Mouse (Mus musculus): Measurements from ENCODE around the gene Tmem100. TPM values are rescaled to one million over a fixed set of nuclear protein-coding genes. Genes with fewer than 3 reads are reported as not detected.

The Tmem100 gene
- polyA plus RNA-seq, 1 experiment from 2014 or later, result 27.4 TPM

DNA sequence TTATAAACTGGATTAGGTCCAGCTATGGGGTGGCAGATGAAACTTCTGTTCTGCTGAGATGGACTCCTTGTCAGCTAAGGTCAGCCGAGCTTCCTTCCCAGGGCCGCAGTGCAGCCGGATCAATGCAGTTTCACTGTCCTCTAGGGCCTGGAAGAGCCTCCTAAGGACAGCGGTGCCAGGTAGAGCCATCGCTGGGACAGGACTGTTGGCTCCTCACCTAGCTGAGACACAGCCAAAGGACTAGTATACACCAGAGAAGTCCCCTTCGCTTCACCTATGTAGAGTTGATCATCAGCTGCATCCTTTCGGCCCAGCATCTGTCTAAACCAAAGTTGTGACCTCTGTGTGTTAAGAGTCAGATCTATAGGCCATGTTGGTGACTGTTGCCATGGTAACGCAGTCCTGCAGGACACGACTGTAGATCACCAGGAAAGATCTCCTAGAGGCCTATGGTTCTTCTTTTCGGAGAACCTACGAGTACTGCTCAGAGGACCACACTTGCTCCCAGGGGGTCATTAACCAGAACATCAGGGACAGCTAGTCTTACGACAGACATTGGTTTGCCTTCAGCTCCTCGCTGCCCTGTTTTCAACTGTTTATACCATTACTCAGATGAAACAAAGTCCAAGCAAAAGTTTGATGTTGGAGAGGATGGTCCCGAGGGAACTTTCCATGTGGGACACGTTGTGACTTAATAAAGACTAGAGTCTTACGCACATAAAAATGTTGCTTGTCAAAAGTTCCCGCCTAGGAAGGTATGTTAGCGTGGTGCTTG is 31.0 kb upstream of the Tmem100 start:
- Histone ChIP-seq H3K9ac (no peak overlapping the region), H3K4me1 (0 out of 2 replicates have a peak, but pooled peaks cover 7% of the 10 kb centered on the region), H3K4me2 (replicated peaks) (no peak overlapping the region), H3K36me3 (no peaks in the 10 kb centered on the region), H3K27ac (replicated peaks) (no peak overlapping the region), H3K4me3 (replicated peaks) (no peak overlapping the region), H3K9me3 (replicated peaks) (no peaks in the 10 kb centered on the region), H3K27me3 (no peaks in the 10 kb centered on the region)
- 89% methylated on average over 18 of the region's 18 CpGs for WGBS
- ATAC-seq (ENCODE audit: insufficient number of reproducible peaks, low FRiP score, low TSS enrichment, low read depth), result no peak

DNA sequence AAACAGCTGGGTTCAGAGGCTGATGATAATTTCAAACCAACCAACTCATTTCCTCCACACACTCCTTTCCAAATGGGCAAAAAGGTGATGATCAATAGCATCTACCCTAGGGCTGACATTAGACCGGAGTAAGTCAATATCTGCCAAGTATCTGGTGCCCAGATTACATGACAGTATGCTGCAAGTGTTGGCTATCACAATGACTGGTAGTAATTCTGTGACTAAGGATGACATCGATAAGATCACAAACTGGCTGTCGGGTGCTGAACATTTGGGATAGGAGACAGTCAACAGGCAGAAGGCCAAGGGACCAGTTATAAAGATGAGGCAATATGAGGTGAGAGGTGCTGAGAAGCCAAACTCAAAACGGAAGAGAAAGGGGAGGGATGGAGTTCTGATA is 29.5 kb upstream of the Tmem100 start:
- Histone ChIP-seq H3K9ac (no peak overlapping the region), H3K4me2 (replicated peaks) (no peak overlapping the region), H3K4me3 (replicated peaks) (no peak overlapping the region), H3K9me3 (replicated peaks) (no peaks in the 10 kb centered on the region), H3K27ac (replicated peaks) (no peak overlapping the region), H3K27me3 (no peaks in the 10 kb centered on the region), H3K36me3 (no peaks in the 10 kb centered on the region), H3K4me1 (0 out of 2 replicates have a peak, but pooled peaks cover 7% of the 10 kb centered on the region)
- ATAC-seq (ENCODE audit: insufficient number of reproducible peaks, low FRiP score, low TSS enrichment, low read depth), result no peak
- WGBS, result 88% methylated on average over 4 of the region's 4 CpGs

DNA sequence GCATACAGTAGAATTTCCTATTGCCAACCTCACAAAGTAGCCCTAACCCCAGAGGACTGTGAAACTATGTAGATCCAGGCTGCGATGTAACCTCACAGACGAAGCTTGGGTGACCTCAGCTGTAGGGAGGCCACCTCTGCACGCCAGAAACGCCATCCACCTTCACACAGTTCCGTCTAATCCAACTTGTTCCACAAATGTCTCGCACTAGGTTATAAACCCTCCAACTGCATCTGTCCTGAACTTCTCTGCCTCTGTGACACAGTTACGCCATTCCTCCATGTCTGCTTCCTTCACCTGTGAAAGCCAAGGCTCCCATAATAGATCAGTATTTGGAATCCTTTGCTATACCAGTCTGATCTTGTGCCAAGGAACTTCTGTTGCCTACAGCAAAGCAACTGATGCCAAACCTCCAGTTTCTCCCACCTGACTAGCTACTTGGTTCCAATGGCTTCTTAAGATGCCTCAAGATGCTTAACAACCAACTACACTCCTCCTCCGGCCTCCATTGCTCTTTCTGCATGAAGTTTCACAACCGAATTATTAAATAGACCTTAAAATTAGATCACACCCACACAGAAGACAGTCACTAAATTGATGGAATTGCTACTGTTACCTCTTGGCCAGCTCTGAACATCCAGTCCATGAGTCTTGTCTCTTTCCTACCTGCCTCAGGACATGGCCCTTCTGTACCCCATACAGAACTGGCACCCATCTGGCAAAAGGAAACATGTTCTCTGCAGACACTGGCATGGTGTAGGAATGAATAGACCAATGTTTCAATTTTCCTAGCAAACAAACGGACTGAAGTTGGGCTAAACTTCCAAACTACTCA is 28.5 kb upstream of the Tmem100 start:
- no peak for ATAC-seq (ENCODE audit: insufficient number of reproducible peaks, low FRiP score, low TSS enrichment, low read depth)
- WGBS, result 79% methylated on average over 10 of the region's 10 CpGs
- H3K27me3 ChIP-seq, result no peaks in the 10 kb centered on the region
- H3K4me3 ChIP-seq (replicated peaks), result peak overlapping the region; percentile 54
- no peaks in the 10 kb centered on the region for H3K36me3 ChIP-seq
- H3K4me2 ChIP-seq (replicated peaks), result peak overlapping the region; percentile 86
- H3K9ac ChIP-seq, result no peak overlapping the region
- no peak overlapping the region for H3K27ac ChIP-seq (replicated peaks)
- 0 out of 2 replicates have a peak, but pooled peaks cover 7% of the 10 kb centered on the region for H3K4me1 ChIP-seq
- H3K9me3 ChIP-seq (replicated peaks), result no peaks in the 10 kb centered on the region

DNA sequence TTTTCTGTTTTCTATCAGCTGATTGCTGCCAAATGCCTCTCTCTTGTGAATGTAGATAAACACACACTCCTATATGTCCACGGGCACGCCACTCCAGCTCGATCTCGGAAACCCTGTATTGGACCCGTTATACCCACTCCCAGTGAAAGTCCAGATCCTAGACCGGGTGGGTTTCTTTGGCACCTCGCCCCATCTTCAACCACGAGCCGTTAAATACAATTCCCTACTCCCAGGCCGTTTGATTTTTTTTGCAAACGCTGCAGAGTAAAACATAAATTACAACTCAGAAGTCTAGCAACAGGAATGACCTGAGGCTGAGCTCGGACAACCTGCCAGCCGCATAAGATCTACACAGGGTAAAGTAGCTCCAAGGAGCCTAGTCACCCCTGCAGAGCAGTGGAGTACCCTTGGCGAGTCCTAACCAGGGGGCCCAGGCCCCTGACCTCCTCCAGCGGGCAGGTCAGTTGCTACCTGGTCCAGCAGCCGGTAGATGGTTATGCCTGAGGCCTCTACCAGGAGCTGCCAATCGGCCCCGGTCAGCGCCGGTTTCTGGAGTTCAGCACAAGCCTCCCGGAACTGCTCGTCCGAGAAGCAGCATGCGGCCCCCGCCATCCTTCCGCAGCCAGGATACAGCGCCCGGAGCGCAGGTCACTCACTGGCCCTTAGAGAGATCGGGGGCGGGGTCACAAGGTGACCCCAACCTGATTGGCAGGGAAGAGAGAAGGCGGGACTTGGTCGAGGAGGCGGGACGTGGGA is 27.7 kb upstream of the Tmem100 start, which contains the start of gene Pctp:
TSS of gene Pctp (minus strand) at position 664 of the 756 bp plus-strand sequence.
- no peaks in the 10 kb centered on the region for H3K9me3 ChIP-seq (replicated peaks)
- peak within 1 kb of the TSS; percentile 41 for H3K9ac ChIP-seq

DNA sequence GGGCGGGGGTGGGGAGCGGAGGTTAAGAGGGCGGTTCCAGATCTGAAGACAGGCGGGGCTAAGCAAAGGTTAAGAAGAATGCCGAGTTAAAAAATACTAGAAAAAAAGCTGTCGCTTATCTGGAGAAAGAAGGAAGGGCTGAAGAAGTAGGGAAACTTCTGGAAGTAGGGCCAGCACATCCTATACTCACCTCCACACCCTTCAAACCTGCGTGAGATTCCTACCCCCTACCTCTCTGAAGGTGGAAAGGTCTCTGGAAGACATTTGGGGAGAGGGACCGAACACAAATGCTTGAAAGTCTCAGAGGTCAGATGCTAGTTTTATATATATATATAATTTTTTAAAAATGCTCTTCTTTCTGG is 27.2 kb upstream of the Tmem100 start:
- WGBS, result 8% methylated on average over 8 of the region's 8 CpGs
- Histone ChIP-seq H3K36me3 (no peaks in the 10 kb centered on the region), H3K4me2 (replicated peaks) (peak overlapping the region; percentile 86), H3K4me1 (0 out of 2 replicates have a peak, but pooled peaks cover 7% of the 10 kb centered on the region), H3K9ac (no peak overlapping the region), H3K27me3 (no peaks in the 10 kb centered on the region), H3K4me3 (replicated peaks) (peak overlapping the region; percentile 54), H3K9me3 (replicated peaks) (no peaks in the 10 kb centered on the region), H3K27ac (replicated peaks) (no peak overlapping the region)
- 0 out of 2 replicates have a peak, but pooled peaks have one; percentile 19 for ATAC-seq (ENCODE audit: insufficient number of reproducible peaks, low FRiP score, low TSS enrichment, low read depth)

More for the DNA sequence above, 27.7 kb upstream of the Tmem100 start, which contains the start of gene Pctp:
- H3K36me3 ChIP-seq, result no peaks in the 10 kb centered on the region
- 0 out of 2 replicates have a peak within 1 kb of the TSS, but pooled peaks have one; percentile 39 for H3K27ac ChIP-seq (replicated peaks)
- peak within 1 kb of the TSS; percentile 54 for H3K4me3 ChIP-seq (replicated peaks)
- WGBS, result 12% methylated on average over 35 of the region's 35 CpGs
- peak within 1 kb of the TSS; percentile 86 for H3K4me2 ChIP-seq (replicated peaks)
- H3K27me3 ChIP-seq, result no peaks in the 10 kb centered on the region
- 0 out of 2 replicates have a peak, but pooled peaks cover 7% of the 10 kb centered on the region for H3K4me1 ChIP-seq
- peak; percentile 90 for ATAC-seq (ENCODE audit: insufficient number of reproducible peaks, low FRiP score, low TSS enrichment, low read depth)

DNA sequence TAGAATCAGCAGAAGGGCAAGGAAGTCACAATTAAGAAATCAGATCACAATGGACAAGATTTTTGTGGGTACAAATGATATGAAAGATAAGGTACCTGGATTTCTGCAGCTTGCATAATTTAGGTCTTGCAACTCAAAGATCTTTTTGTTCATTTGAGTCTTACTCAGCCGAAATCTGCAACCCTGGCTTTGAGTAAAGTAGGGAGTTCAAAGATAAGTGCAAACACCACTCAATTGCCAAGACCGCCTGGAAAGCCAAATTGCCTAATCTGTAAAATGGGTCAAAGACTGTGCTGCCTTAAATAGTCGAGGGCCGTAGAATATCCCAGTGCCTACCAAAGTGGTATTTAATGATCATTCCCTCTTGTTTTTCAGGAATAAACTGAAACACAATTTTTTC is 26.8 kb upstream of the Tmem100 start:
- no peak overlapping the region for H3K4me3 ChIP-seq (replicated peaks)
- H3K9ac ChIP-seq, result no peak overlapping the region
- no peaks in the 10 kb centered on the region for H3K27me3 ChIP-seq
- 0 out of 2 replicates have a peak, but pooled peaks cover 7% of the 10 kb centered on the region for H3K4me1 ChIP-seq
- WGBS, result 84% methylated on average over 4 of the region's 4 CpGs
- no peaks in the 10 kb centered on the region for H3K9me3 ChIP-seq (replicated peaks)
- no peak overlapping the region for H3K27ac ChIP-seq (replicated peaks)
- H3K36me3 ChIP-seq, result no peaks in the 10 kb centered on the region
- no peak for ATAC-seq (ENCODE audit: insufficient number of reproducible peaks, low FRiP score, low TSS enrichment, low read depth)
- H3K4me2 ChIP-seq (replicated peaks), result no peak overlapping the region

DNA sequence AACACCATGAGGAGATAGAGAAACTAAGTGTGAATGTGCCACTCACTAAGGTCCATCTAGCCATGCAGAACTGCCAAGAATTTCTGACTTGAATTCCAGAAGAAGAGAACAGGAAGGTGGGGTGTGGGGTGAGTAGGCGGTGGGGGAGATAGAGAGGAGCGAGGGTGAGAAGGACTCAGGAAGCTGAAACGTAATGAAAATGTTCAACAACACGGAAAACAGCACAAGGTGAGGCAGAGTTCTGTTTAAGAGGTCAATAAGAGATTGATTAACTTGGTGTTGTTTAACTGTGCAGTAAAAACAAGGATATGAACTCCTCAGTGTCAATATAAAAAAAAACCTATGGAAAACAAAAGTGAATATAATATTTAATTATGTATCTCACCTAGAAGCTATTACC is 24.0 kb upstream of the Tmem100 start:
- H3K4me1 ChIP-seq, result 0 out of 2 replicates have a peak, but pooled peaks cover 7% of the 10 kb centered on the region
- no peak overlapping the region for H3K27ac ChIP-seq (replicated peaks)
- no peak for ATAC-seq (ENCODE audit: insufficient number of reproducible peaks, low FRiP score, low TSS enrichment, low read depth)
- H3K36me3 ChIP-seq, result no peaks in the 10 kb centered on the region
- 76% methylated on average over 4 of the region's 4 CpGs for WGBS
- no peaks in the 10 kb centered on the region for H3K9me3 ChIP-seq (replicated peaks)
- H3K4me3 ChIP-seq (replicated peaks), result no peak overlapping the region
- no peaks in the 10 kb centered on the region for H3K27me3 ChIP-seq
- no peak overlapping the region for H3K4me2 ChIP-seq (replicated peaks)
- H3K9ac ChIP-seq, result no peak overlapping the region

DNA sequence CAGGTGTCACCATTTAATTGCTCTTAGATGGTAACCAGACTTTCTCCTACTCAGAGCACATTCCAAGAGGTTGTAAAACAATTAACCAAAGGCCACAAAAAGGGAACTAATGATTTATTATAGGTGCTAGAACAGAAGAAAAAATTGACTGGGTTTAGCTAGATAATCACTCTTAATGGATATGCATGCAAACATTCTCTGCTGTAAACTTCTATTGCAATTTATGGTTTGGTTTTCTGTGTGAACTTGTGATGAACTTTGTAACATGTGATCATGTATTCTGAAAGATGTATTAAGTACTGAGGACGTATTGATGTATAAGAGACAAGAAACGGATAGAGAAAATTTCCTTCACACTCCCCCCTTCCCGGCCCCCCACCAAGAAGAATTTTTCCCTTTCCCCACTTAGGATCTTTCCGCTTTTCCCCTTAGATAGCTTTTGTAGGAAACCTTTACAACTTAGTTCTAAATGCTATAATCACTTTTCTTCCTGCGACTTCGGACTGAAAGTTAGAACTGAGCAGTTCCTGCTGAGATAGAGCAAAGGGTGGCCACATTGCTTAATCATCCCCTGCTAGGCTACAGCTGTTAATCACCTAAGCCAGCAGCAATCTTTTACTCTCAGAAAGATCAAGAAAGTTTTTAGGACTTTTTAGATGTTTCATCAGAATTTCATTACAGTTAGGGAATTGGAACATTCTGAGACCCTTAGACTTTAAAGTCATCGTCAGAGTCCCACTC is 22.2 kb upstream of the Tmem100 start:
- no peaks in the 10 kb centered on the region for H3K4me1 ChIP-seq
- 44% methylated on average over 7 of the region's 7 CpGs for WGBS

DNA sequence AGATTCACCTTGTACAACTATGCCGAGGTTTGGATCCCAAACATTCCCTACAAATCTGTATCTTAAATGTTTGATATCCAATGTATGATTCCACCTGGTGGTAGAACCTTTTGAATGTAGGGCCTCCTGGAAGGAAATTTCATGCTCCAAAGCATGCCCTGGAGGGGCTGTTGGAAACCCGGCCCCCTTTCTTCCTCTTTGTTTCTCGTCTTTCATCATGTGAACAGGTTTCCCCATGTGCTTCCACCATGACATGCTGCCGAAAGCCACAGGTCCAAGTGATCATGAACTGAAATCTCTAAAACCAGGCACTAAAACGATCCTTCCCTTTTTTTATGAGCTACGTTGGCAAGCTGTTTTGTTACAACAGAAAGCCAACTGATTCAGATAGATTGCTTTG is 16.5 kb upstream of the Tmem100 start:
- H3K27me3 ChIP-seq, result no peaks in the 10 kb centered on the region
- no peaks in the 10 kb centered on the region for H3K4me1 ChIP-seq
- H3K9ac ChIP-seq, result no peak overlapping the region
- no peaks in the 10 kb centered on the region for H3K9me3 ChIP-seq (replicated peaks)
- H3K36me3 ChIP-seq, result no peaks in the 10 kb centered on the region
- WGBS, result 80% methylated on average over 6 of the region's 6 CpGs
- H3K27ac ChIP-seq (replicated peaks), result no peak overlapping the region
- no peak overlapping the region for H3K4me2 ChIP-seq (replicated peaks)
- H3K4me3 ChIP-seq (replicated peaks), result no peak overlapping the region
- ATAC-seq (ENCODE audit: insufficient number of reproducible peaks, low FRiP score, low TSS enrichment, low read depth), result no peak

More for the DNA sequence above, 22.2 kb upstream of the Tmem100 start:
- H3K36me3 ChIP-seq, result no peaks in the 10 kb centered on the region
- H3K4me2 ChIP-seq (replicated peaks), result no peak overlapping the region
- H3K27ac ChIP-seq (replicated peaks), result no peak overlapping the region
- H3K27me3 ChIP-seq, result no peaks in the 10 kb centered on the region
- no peak overlapping the region for H3K4me3 ChIP-seq (replicated peaks)
- no peaks in the 10 kb centered on the region for H3K9me3 ChIP-seq (replicated peaks)
- ATAC-seq (ENCODE audit: insufficient number of reproducible peaks, low FRiP score, low TSS enrichment, low read depth), result no peak
- no peak overlapping the region for H3K9ac ChIP-seq

DNA sequence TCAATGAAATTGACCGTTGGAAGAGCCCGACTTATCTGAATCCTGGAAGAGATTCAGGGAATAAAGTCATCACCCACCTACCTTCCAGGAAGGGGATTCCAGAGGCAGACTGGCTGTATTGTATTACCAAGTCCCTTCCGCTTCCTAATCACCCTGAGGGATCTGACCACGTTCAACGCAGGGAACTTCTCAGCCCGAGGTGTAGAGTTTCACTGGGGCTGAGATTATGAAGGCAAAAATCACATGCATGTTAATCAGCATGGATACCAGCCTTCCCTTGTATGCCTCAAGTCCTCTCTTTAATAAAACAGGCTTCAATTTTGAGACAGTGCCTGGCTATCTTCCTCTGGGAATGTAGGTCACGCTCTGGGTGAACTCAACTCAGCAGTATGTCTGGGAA is 14.9 kb upstream of the Tmem100 start:
- Histone ChIP-seq H3K9me3 (replicated peaks) (no peaks in the 10 kb centered on the region), H3K27me3 (no peaks in the 10 kb centered on the region), H3K4me2 (replicated peaks) (no peak overlapping the region), H3K36me3 (no peaks in the 10 kb centered on the region), H3K27ac (replicated peaks) (no peak overlapping the region), H3K4me3 (replicated peaks) (no peak overlapping the region), H3K9ac (no peak overlapping the region), H3K4me1 (no peaks in the 10 kb centered on the region)
- WGBS, result 24% methylated on average over 7 of the region's 7 CpGs
- no peak for ATAC-seq (ENCODE audit: insufficient number of reproducible peaks, low FRiP score, low TSS enrichment, low read depth)

Measured in embryonic facial prominence, embryonic 15.5 days (tissue).